Mouse (Mus musculus): Measurements from ENCODE around the gene Med17.
"Not testable (repeated sequence)": the region's sequence is repeated elsewhere in the genome, so short reads cannot be mapped to it uniquely, and the experiment has no call there.

The Med17 gene

GRCm38 (mm10) chr9:15279649-15280490 lies at the start of gene Med17:
TSS of gene Med17 (minus strand) at chr9:15279931.
- DNase-seq (ENCODE audit: low spot score), result peak; percentile 96

- DNase-seq (ENCODE audit: low spot score), result no peak
These were observed 38.5 kb upstream of the Med17 start for GRCm38 (mm10) chr9:15318170-15318742.

GRCm38 (mm10) chr9:15317223-15318169 lies 37.8 kb upstream of the Med17 start:
- no peak for DNase-seq (ENCODE audit: low spot score)

- not testable (repeated sequence) for DNase-seq (ENCODE audit: low spot score)
These were observed 36.6 kb upstream of the Med17 start for GRCm38 (mm10) chr9:15316296-15316695.

- no peak for DNase-seq (ENCODE audit: low spot score)
These were observed 34.9 kb upstream of the Med17 start for GRCm38 (mm10) chr9:15314619-15315018.

GRCm38 (mm10) chr9:15313633-15314032 lies 33.9 kb upstream of the Med17 start:
- DNase-seq (ENCODE audit: low spot score), result no peak

GRCm38 (mm10) chr9:15312054-15312735 lies 32.5 kb upstream of the Med17 start:
- no peak for DNase-seq (ENCODE audit: low spot score)

GRCm38 (mm10) chr9:15310179-15310578 lies 30.4 kb upstream of the Med17 start:
- DNase-seq (ENCODE audit: low spot score), result no peak

GRCm38 (mm10) chr9:15309425-15309824 lies 29.7 kb upstream of the Med17 start:
- no peak for DNase-seq (ENCODE audit: low spot score)

- DNase-seq (ENCODE audit: low spot score), result no peak
These were observed 28.5 kb upstream of the Med17 start for GRCm38 (mm10) chr9:15308254-15308653.

- DNase-seq (ENCODE audit: low spot score), result no peak
These were observed 27.5 kb upstream of the Med17 start for GRCm38 (mm10) chr9:15307257-15307656.

- DNase-seq (ENCODE audit: low spot score), result peak; percentile 59
These were observed 26.8 kb upstream of the Med17 start, which contains the start of gene 4931406C07Rik for GRCm38 (mm10) chr9:15306398-15307119. TSS of gene 4931406C07Rik (minus strand) at chr9:15306448.

GRCm38 (mm10) chr9:15305503-15306397 lies 26.0 kb upstream of the Med17 start, which contains the start of gene Taf1d:
TSS of gene Taf1d (plus strand) at chr9:15306214.
- peak; percentile 94 for DNase-seq (ENCODE audit: low spot score)

- no peak for DNase-seq (ENCODE audit: low spot score)
These were observed 23.1 kb upstream of the Med17 start for GRCm38 (mm10) chr9:15302881-15303280.

- DNase-seq (ENCODE audit: low spot score), result not testable (repeated sequence)
These were observed 22.3 kb upstream of the Med17 start for GRCm38 (mm10) chr9:15302006-15302405.

- DNase-seq (ENCODE audit: low spot score), result peak; percentile 88
These were observed 21.7 kb upstream of the Med17 start for GRCm38 (mm10) chr9:15301399-15301798.

- no peak for DNase-seq (ENCODE audit: low spot score)
These were observed 20.3 kb upstream of the Med17 start for GRCm38 (mm10) chr9:15300056-15300455.

GRCm38 (mm10) chr9:15298451-15298850 lies 18.7 kb upstream of the Med17 start:
- DNase-seq (ENCODE audit: low spot score), result no peak

- no peak for DNase-seq (ENCODE audit: low spot score)
These were observed 17.4 kb upstream of the Med17 start for GRCm38 (mm10) chr9:15297112-15297511.

GRCm38 (mm10) chr9:15289251-15289650 lies 9.5 kb upstream of the Med17 start:
- no peak for DNase-seq (ENCODE audit: low spot score)

All from adipocyte (in vitro differentiated cells).